Mouse (Mus musculus) right cerebral cortex, postnatal 36 days (tissue): Measurements from ENCODE around the gene Ssr1.

ENCODE experiments used
- DNase-seq, 2 experiments: peaks; one replicate each; pipeline ENCODE4 v3.0.0; 2022; ENCODE audit warnings: low spot score in 2 of 2, mixed read lengths in 1 of 2

Gene Ssr1

GRCm38 (mm10) chr13:37919711-37920277, 74.2 kb downstream of the Ssr1 start:
- no peak for DNase-seq

GRCm38 (mm10) chr13:37918336-37919261, 75.4 kb downstream of the Ssr1 start:
- no peak for DNase-seq
